Mouse (Mus musculus): Measurements from ENCODE around the gene Atpaf2. TPM values are rescaled to one million over a fixed set of nuclear protein-coding genes. Genes with fewer than 3 reads are reported as not detected.
A peak's percentile ranks its signal among the peaks of the same experiment; 100 is the strongest.

Atpaf2 gene
- polyA plus RNA-seq, 1 experiment from 2014 or later = 62.2 TPM

GRCm38 (mm10) chr11:60385946-60386345, 32.3 kb downstream of the Atpaf2 start:
- no peak for DNase-seq (ENCODE audit: low spot score)
- Histone ChIP-seq H3K36me3 (ENCODE audit: control insufficient read depth, insufficient read depth, low read length) (no peaks in the 10 kb centered on the region), H3K27ac (ENCODE audit: low read depth) (no peak overlapping the region), H3K4me3 (ENCODE audit: low read depth, low read length) (no peak overlapping the region), H3K4me1 (replicated peaks; ENCODE audit: control insufficient read depth, insufficient read depth, low read length) (peaks cover 9% of the 10 kb centered on the region), H3K9ac (ENCODE audit: low read length) (no peak overlapping the region), H3K4me2 (ENCODE audit: low read length) (no peak overlapping the region), H3K9me3 (ENCODE audit: control insufficient read depth, low read length) (no peaks in the 10 kb centered on the region), H3K27me3 (replicated peaks; ENCODE audit: control insufficient read depth, insufficient read depth, low read length) (no peaks in the 10 kb centered on the region)
- no peak for ATAC-seq (replicated peaks; ENCODE audit: low FRiP score, low TSS enrichment, low read depth)
- WGBS = 82% methylated on average over 5 of the region's 5 CpGs

GRCm38 (mm10) chr11:60384762-60385421, 33.4 kb downstream of the Atpaf2 start:
- Histone ChIP-seq H3K27me3 (replicated peaks; ENCODE audit: control insufficient read depth, insufficient read depth, low read length) (no peaks in the 10 kb centered on the region), H3K4me2 (ENCODE audit: low read length) (peak overlapping the region; percentile 24), H3K9me3 (ENCODE audit: control insufficient read depth, low read length) (no peaks in the 10 kb centered on the region), H3K4me1 (replicated peaks; ENCODE audit: control insufficient read depth, insufficient read depth, low read length) (peaks cover 9% of the 10 kb centered on the region), H3K36me3 (ENCODE audit: control insufficient read depth, insufficient read depth, low read length) (no peaks in the 10 kb centered on the region), H3K4me3 (ENCODE audit: low read depth, low read length) (no peak overlapping the region), H3K27ac (ENCODE audit: low read depth) (no peak overlapping the region; the same call in 1 of the 2 replicates), H3K9ac (ENCODE audit: low read length) (no peak overlapping the region)
- ATAC-seq (replicated peaks; ENCODE audit: low FRiP score, low TSS enrichment, low read depth) (no peak), DNase-seq (ENCODE audit: low spot score) (peak; percentile 53)
- WGBS = 8% methylated on average over 16 of the region's 16 CpGs

GRCm38 (mm10) chr11:60383518-60383917, 34.7 kb downstream of the Atpaf2 start:
- DNase-seq (ENCODE audit: low spot score) (no peak), ATAC-seq (replicated peaks; ENCODE audit: low FRiP score, low TSS enrichment, low read depth) (no peak)
- H3K9me3 ChIP-seq (ENCODE audit: control insufficient read depth, low read length) = no peaks in the 10 kb centered on the region
- no peaks in the 10 kb centered on the region for H3K27me3 ChIP-seq (replicated peaks; ENCODE audit: control insufficient read depth, insufficient read depth, low read length)
- no peak overlapping the region for H3K4me3 ChIP-seq (ENCODE audit: low read depth, low read length)
- H3K36me3 ChIP-seq (ENCODE audit: control insufficient read depth, insufficient read depth, low read length) = no peaks in the 10 kb centered on the region
- 89% methylated on average over 6 of the region's 6 CpGs for WGBS
- H3K27ac ChIP-seq (ENCODE audit: low read depth) = no peak overlapping the region
- no peak overlapping the region for H3K9ac ChIP-seq (ENCODE audit: low read length)
- no peak overlapping the region for H3K4me2 ChIP-seq (ENCODE audit: low read length)
- H3K4me1 ChIP-seq (replicated peaks; ENCODE audit: control insufficient read depth, insufficient read depth, low read length) = peaks cover 9% of the 10 kb centered on the region

GRCm38 (mm10) chr11:60374481-60374880, 43.8 kb downstream of the Atpaf2 start:
- Histone ChIP-seq H3K4me2 (ENCODE audit: low read length) (no peak overlapping the region), H3K4me3 (ENCODE audit: low read depth, low read length) (no peak overlapping the region), H3K4me1 (replicated peaks; ENCODE audit: control insufficient read depth, insufficient read depth, low read length) (no peaks in the 10 kb centered on the region), H3K27ac (ENCODE audit: low read depth) (no peak overlapping the region), H3K9ac (ENCODE audit: low read length) (no peak overlapping the region), H3K27me3 (replicated peaks; ENCODE audit: control insufficient read depth, insufficient read depth, low read length) (no peaks in the 10 kb centered on the region), H3K36me3 (ENCODE audit: control insufficient read depth, insufficient read depth, low read length) (no peaks in the 10 kb centered on the region), H3K9me3 (ENCODE audit: control insufficient read depth, low read length) (no peaks in the 10 kb centered on the region)
- DNase-seq (ENCODE audit: low spot score) = no peak
- ATAC-seq (replicated peaks; ENCODE audit: low FRiP score, low TSS enrichment, low read depth) = no peak
- WGBS = 80% methylated on average over 6 of the region's 6 CpGs

- ATAC-seq (replicated peaks; ENCODE audit: low FRiP score, low TSS enrichment, low read depth) (no peak), DNase-seq (ENCODE audit: low spot score) (no peak)
- no peak overlapping the region for H3K27ac ChIP-seq (ENCODE audit: low read depth)
- no peaks in the 10 kb centered on the region for H3K36me3 ChIP-seq (ENCODE audit: control insufficient read depth, insufficient read depth, low read length)
- H3K9ac ChIP-seq (ENCODE audit: low read length) = no peak overlapping the region
- 77% methylated on average over 13 of the region's 13 CpGs for WGBS
- H3K4me2 ChIP-seq (ENCODE audit: low read length) = no peak overlapping the region
- H3K4me1 ChIP-seq (replicated peaks; ENCODE audit: control insufficient read depth, insufficient read depth, low read length) = peaks cover 6% of the 10 kb centered on the region; the same call in 1 of the 2 replicates
- no peaks in the 10 kb centered on the region for H3K9me3 ChIP-seq (ENCODE audit: control insufficient read depth, low read length)
- no peak overlapping the region for H3K4me3 ChIP-seq (ENCODE audit: low read depth, low read length)
- H3K27me3 ChIP-seq (replicated peaks; ENCODE audit: control insufficient read depth, insufficient read depth, low read length) = no peaks in the 10 kb centered on the region
Observed at GRCm38 (mm10) chr11:60370431-60370830, 47.8 kb downstream of the Atpaf2 start.

- Histone ChIP-seq H3K36me3 (ENCODE audit: control insufficient read depth, insufficient read depth, low read length) (no peaks in the 10 kb centered on the region), H3K4me2 (ENCODE audit: low read length) (no peak overlapping the region), H3K9me3 (ENCODE audit: control insufficient read depth, low read length) (no peaks in the 10 kb centered on the region), H3K4me1 (replicated peaks; ENCODE audit: control insufficient read depth, insufficient read depth, low read length) (peaks cover 6% of the 10 kb centered on the region; the same call in 1 of the 2 replicates), H3K4me3 (ENCODE audit: low read depth, low read length) (no peak overlapping the region), H3K27me3 (replicated peaks; ENCODE audit: control insufficient read depth, insufficient read depth, low read length) (no peaks in the 10 kb centered on the region), H3K27ac (ENCODE audit: low read depth) (no peak overlapping the region), H3K9ac (ENCODE audit: low read length) (no peak overlapping the region)
- WGBS = 62% methylated on average over 4 of the region's 4 CpGs
- DNase-seq (ENCODE audit: low spot score) (no peak), ATAC-seq (replicated peaks; ENCODE audit: low FRiP score, low TSS enrichment, low read depth) (no peak)
Observed at GRCm38 (mm10) chr11:60369448-60369847, 48.8 kb downstream of the Atpaf2 start.

GRCm38 (mm10) chr11:60368909-60369308, 49.3 kb downstream of the Atpaf2 start:
- H3K36me3 ChIP-seq (ENCODE audit: control insufficient read depth, insufficient read depth, low read length) = no peaks in the 10 kb centered on the region

GRCm38 (mm10) chr11:60367256-60367655, 51.0 kb downstream of the Atpaf2 start:
- Histone ChIP-seq H3K4me1 (replicated peaks; ENCODE audit: control insufficient read depth, insufficient read depth, low read length) (peaks cover 6% of the 10 kb centered on the region; the same call in 1 of the 2 replicates), H3K4me3 (ENCODE audit: low read depth, low read length) (no peak overlapping the region), H3K9me3 (ENCODE audit: control insufficient read depth, low read length) (no peaks in the 10 kb centered on the region), H3K27ac (ENCODE audit: low read depth) (no peak overlapping the region), H3K4me2 (ENCODE audit: low read length) (no peak overlapping the region), H3K36me3 (ENCODE audit: control insufficient read depth, insufficient read depth, low read length) (no peaks in the 10 kb centered on the region), H3K27me3 (replicated peaks; ENCODE audit: control insufficient read depth, insufficient read depth, low read length) (no peaks in the 10 kb centered on the region), H3K9ac (ENCODE audit: low read length) (no peak overlapping the region)
- 69% methylated on average over 3 of the region's 3 CpGs for WGBS
- ATAC-seq (replicated peaks; ENCODE audit: low FRiP score, low TSS enrichment, low read depth) = no peak
- no peak for DNase-seq (ENCODE audit: low spot score)

More at GRCm38 (mm10) chr11:60368909-60369308, 49.3 kb downstream of the Atpaf2 start:
- Histone ChIP-seq H3K4me3 (ENCODE audit: low read depth, low read length) (no peak overlapping the region), H3K27ac (ENCODE audit: low read depth) (no peak overlapping the region), H3K4me2 (ENCODE audit: low read length) (no peak overlapping the region), H3K9ac (ENCODE audit: low read length) (no peak overlapping the region), H3K4me1 (replicated peaks; ENCODE audit: control insufficient read depth, insufficient read depth, low read length) (peaks cover 6% of the 10 kb centered on the region; the same call in 1 of the 2 replicates), H3K9me3 (ENCODE audit: control insufficient read depth, low read length) (no peaks in the 10 kb centered on the region), H3K27me3 (replicated peaks; ENCODE audit: control insufficient read depth, insufficient read depth, low read length) (no peaks in the 10 kb centered on the region)
- no peak for DNase-seq (ENCODE audit: low spot score)
- 80% methylated on average over 4 of the region's 4 CpGs for WGBS
- no peak for ATAC-seq (replicated peaks; ENCODE audit: low FRiP score, low TSS enrichment, low read depth)
